Mouse (Mus musculus) embryonic facial prominence, embryonic 13.5 days (tissue): Measurements from ENCODE around the gene Med13l. TPM values are rescaled to one million over a fixed set of nuclear protein-coding genes. Genes with fewer than 3 reads are reported as not detected.
A peak's percentile ranks its signal among the peaks of the same experiment; 100 is the strongest.

Source experiments
- ATAC-seq: fragments of 200-750 bp; cut with Nextera tagmentation; 2 replicates; pipeline ENCODE4 v1.8.0; 2017; ENCODE audit warnings: low read depth; ENCODE audit not compliant: insufficient number of reproducible peaks, insufficient read depth, low FRiP score, low TSS enrichment
- H3K27ac ChIP-seq: fragments of 300-500 bp; sonication (generic); 2 replicates; pipeline ENCODE4 v1.5.1; 2015; ENCODE audit warnings: moderate library complexity, mild to moderate bottlenecking, inconsistent platforms
- H3K27me3 ChIP-seq: fragments of 300-500 bp; sonication (generic); 2 replicates; pipeline ENCODE4 v1.6.1; 2015; ENCODE audit warnings: mild to moderate bottlenecking, inconsistent platforms
- H3K36me3 ChIP-seq: fragments of 300-500 bp; sonication (generic); 2 replicates; pipeline ENCODE4 v1.6.1; 2015; ENCODE audit warnings: mild to moderate bottlenecking, inconsistent platforms
- H3K4me1 ChIP-seq: fragments of 300-500 bp; sonication (generic); 2 replicates; pipeline ENCODE4 v1.6.1; 2015; ENCODE audit warnings: inconsistent platforms
- H3K4me2 ChIP-seq: fragments of 300-500 bp; sonication (generic); 2 replicates; pipeline ENCODE4 v1.6.1; 2015; ENCODE audit warnings: moderate library complexity, mild to moderate bottlenecking, inconsistent platforms
- H3K4me3 ChIP-seq: fragments of 300-500 bp; sonication (generic); 2 replicates; pipeline ENCODE4 v1.5.1; 2015; ENCODE audit warnings: mild to moderate bottlenecking, inconsistent platforms
- H3K9ac ChIP-seq: fragments of 300-500 bp; sonication (generic); 2 replicates; pipeline ENCODE4 v1.6.1; 2015; ENCODE audit warnings: mild to moderate bottlenecking, inconsistent platforms
- H3K9me3 ChIP-seq: fragments of 300-500 bp; sonication (generic); 2 replicates; pipeline ENCODE4 v1.6.1; 2016; ENCODE audit warnings: inconsistent platforms
- WGBS: fragments of 180-500 bp; shearing (Covaris S2); methylation state at CpG from one replicate; pipeline ENCODE4 v1.1.7; 2015; ENCODE audit warnings: mixed read lengths; 5-methylcytosine and 5-hydroxymethylcytosine counted together
- polyA plus RNA-seq: library from polyadenylated mRNA; unstranded; fragments of >200 nt; fragmentation: Nextera tagmentation; extraction: Ambion mirVana; gene quantifications from 2 replicates; pipeline ENCODE4 v1.2.1, GENCODE M21; 2015

Med13l gene
- polyA plus RNA-seq, result 16.6 and 19.4 TPM in 2 replicates

GRCm38 (mm10) chr5:118560385-118561085, at the start of gene Med13l:
Med13l (plus strand) TSS chr5:118560679.
- H3K9ac ChIP-seq, result peak within 1 kb of the TSS; percentile 93
- H3K4me1 ChIP-seq, result peaks cover 49% of the 10 kb centered on the region
- no peaks in the 10 kb centered on the region for H3K36me3 ChIP-seq
- H3K4me3 ChIP-seq, result peak within 1 kb of the TSS; percentile 77
- H3K27ac ChIP-seq, result peak within 1 kb of the TSS; percentile 97
- peak within 1 kb of the TSS; percentile 73 for H3K4me2 ChIP-seq
- H3K9me3 ChIP-seq, result no peaks in the 10 kb centered on the region; the same call in 1 of the 2 replicates
- peak; percentile 50; the same call in 1 of the 2 replicates for ATAC-seq
- peaks cover 9% of the 10 kb centered on the region; the same call in 1 of the 2 replicates for H3K27me3 ChIP-seq
- WGBS, result under 1% methylated on average over 51 of the region's 120 CpGs

GRCm38 (mm10) chr5:118510969-118511368, 49.5 kb upstream of the Med13l start:
- H3K27me3 ChIP-seq, result no peaks in the 10 kb centered on the region
- no peak overlapping the region for H3K9ac ChIP-seq
- H3K27ac ChIP-seq, result no peak overlapping the region
- no peak for ATAC-seq
- H3K4me3 ChIP-seq, result no peak overlapping the region
- no peak overlapping the region for H3K4me2 ChIP-seq
- WGBS, result 71% methylated on average over 4 of the region's 4 CpGs
- H3K9me3 ChIP-seq, result no peaks in the 10 kb centered on the region
- H3K36me3 ChIP-seq, result no peaks in the 10 kb centered on the region
- peaks cover 33% of the 10 kb centered on the region for H3K4me1 ChIP-seq

- H3K36me3 ChIP-seq, result no peaks in the 10 kb centered on the region
- H3K9me3 ChIP-seq, result no peaks in the 10 kb centered on the region
- H3K9ac ChIP-seq, result no peak overlapping the region
- ATAC-seq, result no peak
- peaks cover 52% of the 10 kb centered on the region for H3K4me1 ChIP-seq
- H3K4me2 ChIP-seq, result 0 out of 2 replicates have a peak overlapping the region, but pooled peaks have one; percentile 66
- 63% methylated on average over 1 of the region's 1 CpGs for WGBS
- H3K27me3 ChIP-seq, result no peaks in the 10 kb centered on the region
- no peak overlapping the region for H3K4me3 ChIP-seq
- peak overlapping the region; percentile 94; the same call in 1 of the 2 replicates for H3K27ac ChIP-seq
Observed at GRCm38 (mm10) chr5:118513005-118513404, 47.5 kb upstream of the Med13l start.

- Histone ChIP-seq H3K27me3 (no peaks in the 10 kb centered on the region), H3K27ac (peak overlapping the region; percentile 94), H3K4me2 (peak overlapping the region; percentile 66), H3K4me3 (peak overlapping the region; percentile 38), H3K9ac (peak overlapping the region; percentile 41), H3K9me3 (no peaks in the 10 kb centered on the region), H3K36me3 (no peaks in the 10 kb centered on the region), H3K4me1 (peaks cover 60% of the 10 kb centered on the region)
- no peak for ATAC-seq
- 2% methylated on average over 43 of the region's 43 CpGs for WGBS
Observed at GRCm38 (mm10) chr5:118513629-118514526, 46.6 kb upstream of the Med13l start.

- Histone ChIP-seq H3K27me3 (no peaks in the 10 kb centered on the region), H3K4me3 (peak overlapping the region; percentile 38), H3K9ac (peak overlapping the region; percentile 41), H3K36me3 (no peaks in the 10 kb centered on the region), H3K4me1 (peaks cover 62% of the 10 kb centered on the region), H3K9me3 (no peaks in the 10 kb centered on the region), H3K27ac (peak overlapping the region; percentile 94), H3K4me2 (peak overlapping the region; percentile 66)
- ATAC-seq, result no peak
- 7% methylated on average over 9 of the region's 9 CpGs for WGBS
Observed at GRCm38 (mm10) chr5:118514527-118514831, 46.0 kb upstream of the Med13l start.

GRCm38 (mm10) chr5:118514842-118515241, 45.6 kb upstream of the Med13l start:
- H3K36me3 ChIP-seq, result no peaks in the 10 kb centered on the region
- no peak for ATAC-seq
- 25% methylated on average over 5 of the region's 5 CpGs for WGBS
- H3K4me1 ChIP-seq, result peaks cover 62% of the 10 kb centered on the region
- no peaks in the 10 kb centered on the region for H3K9me3 ChIP-seq
- H3K4me2 ChIP-seq, result peak overlapping the region; percentile 66
- H3K9ac ChIP-seq, result peak overlapping the region; percentile 41
- peak overlapping the region; percentile 94 for H3K27ac ChIP-seq
- H3K4me3 ChIP-seq, result peak overlapping the region; percentile 38
- H3K27me3 ChIP-seq, result no peaks in the 10 kb centered on the region

DNA sequence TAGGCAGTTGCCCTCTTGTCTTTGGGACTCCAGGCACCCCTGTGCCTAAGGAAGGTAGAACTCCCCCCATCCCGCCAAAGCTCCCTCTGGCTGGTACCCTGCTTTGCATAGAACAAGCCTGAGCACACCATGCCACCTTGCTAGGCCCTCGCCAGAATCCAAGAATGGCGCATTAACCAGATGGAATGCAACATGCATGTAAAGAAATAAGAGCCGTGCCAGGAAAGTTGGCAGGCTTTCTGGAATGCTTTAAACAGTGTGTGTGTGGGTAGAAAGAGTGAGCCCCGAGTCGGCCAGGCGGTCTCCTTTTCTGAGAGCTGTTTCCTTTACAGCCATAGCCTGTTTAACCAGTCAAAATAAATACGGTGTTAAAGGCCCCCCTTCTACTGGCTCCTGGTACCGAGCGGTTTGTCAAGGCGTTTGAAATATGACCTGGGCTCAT, 45.2 kb upstream of the Med13l start:
- 4% methylated on average over 11 of the region's 11 CpGs for WGBS
- Histone ChIP-seq H3K4me2 (peak overlapping the region; percentile 66), H3K4me3 (peak overlapping the region; percentile 38; the same call in 1 of the 2 replicates), H3K27me3 (no peaks in the 10 kb centered on the region), H3K9me3 (no peaks in the 10 kb centered on the region), H3K9ac (no peak overlapping the region), H3K36me3 (no peaks in the 10 kb centered on the region), H3K27ac (peak overlapping the region; percentile 94), H3K4me1 (peaks cover 62% of the 10 kb centered on the region)
- peak; percentile 84 for ATAC-seq

DNA sequence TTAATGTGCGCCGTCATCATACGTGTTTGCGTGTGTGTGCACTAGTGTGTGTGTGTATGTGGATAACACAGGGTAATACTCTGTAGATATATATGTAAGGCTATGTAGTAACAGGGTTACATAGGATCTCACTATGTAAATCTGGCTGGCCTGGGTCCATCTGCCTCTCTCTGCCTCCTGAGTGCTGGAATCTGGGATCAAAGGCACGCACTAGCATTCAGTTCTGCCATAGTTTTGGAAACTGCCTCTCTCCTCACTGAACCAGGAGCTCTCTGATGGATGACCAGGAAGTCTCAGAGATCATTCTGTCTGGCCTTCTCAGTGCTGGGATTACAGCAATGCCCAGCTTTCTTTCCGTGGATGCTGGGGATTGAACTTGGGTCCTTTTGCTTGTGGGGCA, 44.4 kb upstream of the Med13l start:
- ATAC-seq, result no peak
- H3K4me1 ChIP-seq, result peaks cover 62% of the 10 kb centered on the region
- no peaks in the 10 kb centered on the region for H3K9me3 ChIP-seq
- H3K27ac ChIP-seq, result peak overlapping the region; percentile 94
- H3K4me3 ChIP-seq, result no peak overlapping the region
- H3K36me3 ChIP-seq, result no peaks in the 10 kb centered on the region
- 70% methylated on average over 6 of the region's 6 CpGs for WGBS
- H3K9ac ChIP-seq, result 0 out of 2 replicates have a peak overlapping the region, but pooled peaks have one; percentile 6
- no peaks in the 10 kb centered on the region for H3K27me3 ChIP-seq
- peak overlapping the region; percentile 66 for H3K4me2 ChIP-seq

DNA sequence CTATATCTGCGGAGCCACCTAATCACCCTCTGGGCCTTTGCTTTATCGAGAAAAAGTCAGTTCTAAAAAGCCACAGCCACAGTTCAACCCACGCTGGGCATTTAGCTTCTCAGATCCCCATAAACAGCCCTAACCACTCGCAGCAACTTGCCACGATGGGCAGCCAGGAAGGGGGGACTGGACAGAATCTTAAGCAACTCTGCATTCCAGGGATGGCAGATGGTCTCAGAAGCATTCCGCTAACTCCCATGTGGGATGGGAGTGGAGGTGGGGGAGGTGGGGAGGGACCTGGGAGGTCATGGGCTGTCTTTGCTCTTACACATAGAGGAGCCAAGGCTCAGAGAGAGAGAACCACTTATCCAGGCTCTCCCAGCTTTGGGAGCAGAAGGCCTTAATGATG, 44.0 kb upstream of the Med13l start:
- H3K9ac ChIP-seq, result 0 out of 2 replicates have a peak overlapping the region, but pooled peaks have one; percentile 6
- H3K27ac ChIP-seq, result peak overlapping the region; percentile 94
- no peak overlapping the region for H3K4me3 ChIP-seq
- H3K4me1 ChIP-seq, result peaks cover 62% of the 10 kb centered on the region
- WGBS, result 34% methylated on average over 6 of the region's 6 CpGs
- ATAC-seq, result no peak
- peak overlapping the region; percentile 9; the same call in 1 of the 2 replicates for H3K4me2 ChIP-seq
- H3K36me3 ChIP-seq, result no peaks in the 10 kb centered on the region
- no peaks in the 10 kb centered on the region for H3K9me3 ChIP-seq
- no peaks in the 10 kb centered on the region for H3K27me3 ChIP-seq

DNA sequence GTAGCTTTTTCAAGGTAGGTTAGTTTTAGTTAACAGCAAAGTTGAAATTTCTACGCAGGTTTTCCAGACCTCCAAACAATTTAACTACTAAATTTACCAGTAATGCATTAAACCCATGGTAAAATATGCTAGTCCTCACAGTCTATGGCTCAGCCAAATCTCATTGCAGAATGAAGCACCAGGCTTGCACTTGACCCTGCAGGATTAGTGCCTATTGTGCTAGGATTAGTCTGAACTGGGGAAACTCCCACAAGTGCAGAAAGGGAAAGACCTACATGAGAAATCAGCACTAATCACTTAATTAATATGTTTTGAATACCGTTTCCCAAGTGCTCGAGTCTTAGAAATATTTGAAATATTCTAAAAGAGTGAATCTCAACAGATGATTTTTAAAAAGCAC, 40.0 kb upstream of the Med13l start:
- Histone ChIP-seq H3K27ac (no peak overlapping the region), H3K9me3 (no peaks in the 10 kb centered on the region), H3K9ac (no peak overlapping the region), H3K4me3 (no peak overlapping the region), H3K4me2 (no peak overlapping the region), H3K27me3 (no peaks in the 10 kb centered on the region), H3K4me1 (peaks cover 43% of the 10 kb centered on the region), H3K36me3 (no peaks in the 10 kb centered on the region)
- 60% methylated on average over 3 of the region's 3 CpGs for WGBS
- no peak for ATAC-seq

DNA sequence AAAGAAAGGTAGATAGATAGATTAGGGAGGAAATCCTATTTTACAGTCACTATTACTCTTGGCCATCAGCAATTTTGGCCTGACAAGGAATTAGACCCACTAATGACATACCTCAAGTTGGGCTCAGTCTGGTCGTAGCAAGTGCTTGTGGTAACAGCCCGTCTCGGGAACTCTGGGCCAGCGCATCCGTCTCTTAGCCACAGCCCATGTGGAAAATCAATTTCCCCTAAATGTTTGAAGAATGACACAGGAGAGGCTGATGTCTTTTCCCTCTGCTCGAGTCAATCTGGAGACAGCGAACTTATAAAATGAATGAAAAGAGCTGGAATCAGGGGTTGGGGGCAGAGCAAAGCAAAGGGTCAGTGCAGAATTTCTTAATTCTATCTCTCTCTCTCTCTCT, 36.1 kb upstream of the Med13l start:
- H3K4me3 ChIP-seq, result no peak overlapping the region
- no peak for ATAC-seq
- no peaks in the 10 kb centered on the region for H3K36me3 ChIP-seq
- no peaks in the 10 kb centered on the region for H3K27me3 ChIP-seq
- H3K9ac ChIP-seq, result no peak overlapping the region
- no peak overlapping the region for H3K4me2 ChIP-seq
- 40% methylated on average over 7 of the region's 7 CpGs for WGBS
- H3K4me1 ChIP-seq, result peaks cover 35% of the 10 kb centered on the region
- H3K9me3 ChIP-seq, result no peaks in the 10 kb centered on the region
- H3K27ac ChIP-seq, result no peak overlapping the region
